Mouse (Mus musculus) G1E (cell line): ENCODE measurements around the gene Atp8b4.

Source experiments
- CTCF ChIP-seq: IDR thresholded peaks from 2 replicates; pipeline ENCODE4 v1.5.1; 2012; ENCODE audit warnings: low read depth, low read length, inconsistent platforms, mixed read lengths
- GATA1 ChIP-seq: IDR thresholded peaks from 2 replicates; pipeline ENCODE4 v1.6.1; 2012; ENCODE audit warnings: borderline replicate concordance, low read length, inconsistent platforms, mixed read lengths
- TAL1 ChIP-seq: conservative IDR thresholded peaks from 2 replicates; pipeline ENCODE4 v1.6.1; 2012; ENCODE audit warnings: low read depth, low read length, inconsistent platforms, mixed read lengths

GRCm38 (mm10) chr2:126499730-126500129 is 744 bp downstream of the Atp8b4 start:
- no peak for TF ChIP-seq GATA1
- TF ChIP-seq CTCF = no peak
- TF ChIP-seq TAL1 = no peak
